Mouse (Mus musculus): ENCODE data around the gene Ccdc58. TPM values are rescaled to one million over a fixed set of nuclear protein-coding genes. Genes with fewer than 3 reads are reported as not detected.

Gene Ccdc58
- total and polyA plus RNA-seq, 3 experiments: 98.3 to 183 TPM; not detected in 1

DNA sequence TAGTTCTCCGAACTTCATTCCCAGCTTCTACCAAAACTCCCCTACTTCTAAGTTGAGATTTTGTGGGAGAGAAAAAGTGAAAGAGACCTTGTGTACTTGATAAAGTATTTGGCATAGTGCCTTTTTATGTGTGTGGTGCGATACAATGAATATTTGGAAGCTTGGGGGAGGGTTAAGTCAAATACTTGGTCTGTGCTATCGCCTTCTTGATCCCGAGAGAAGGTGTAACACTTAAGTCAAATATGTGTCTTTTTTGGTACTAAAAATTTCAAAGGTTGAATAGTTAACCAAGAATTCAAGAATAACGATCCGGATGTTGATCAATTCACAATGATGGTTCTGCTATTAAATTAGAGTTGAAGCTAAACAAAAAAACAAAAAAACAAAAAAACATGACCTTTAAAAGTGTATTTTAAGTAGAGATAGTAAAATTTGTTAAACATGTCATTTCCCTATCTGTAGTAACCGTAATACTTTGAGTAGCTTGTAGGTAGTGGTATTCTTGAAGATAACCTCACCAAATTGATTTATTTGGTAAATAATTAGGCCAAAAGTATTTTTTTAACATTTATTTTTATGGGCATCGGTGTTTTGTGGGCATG lies 1.0 kb downstream of the Ccdc58 start:
- TF ChIP-seq SMC3 (IDR thresholded peaks at IDR 0.05; ENCODE audit: low read depth, low read length) (no peak), SIN3A (IDR thresholded peaks at IDR 0.05; ENCODE audit: low read length) (peak; percentile 3), NELFE (IDR thresholded peaks at IDR 0.05; ENCODE audit: low read depth, low read length) (no peak), MAX (IDR thresholded peaks at IDR 0.05; ENCODE audit: low read length) (no peak), ZNF384 (IDR thresholded peaks at IDR 0.05; ENCODE audit: low read depth, low read length) (no peak), MAZ (IDR thresholded peaks at IDR 0.05; ENCODE audit: low read depth, low read length) (0 out of 2 replicates have a peak, but pooled peaks have one; percentile 8), MEF2A (IDR thresholded peaks at IDR 0.05; ENCODE audit: extremely low read depth, insufficient replicate concordance, low read depth, low read length, poor library complexity, severe bottlenecking) (no peak), BHLHE40 (IDR thresholded peaks at IDR 0.05; ENCODE audit: borderline replicate concordance, low read depth, low read length) (no peak), RAD21 (IDR thresholded peaks at IDR 0.05; ENCODE audit: low read depth, low read length) (no peak), E2F4 (IDR thresholded peaks at IDR 0.05; ENCODE audit: borderline replicate concordance, low read depth, low read length) (no peak), RCOR1 (IDR thresholded peaks at IDR 0.05; ENCODE audit: low read depth, low read length) (peak; percentile 35; the same call in 1 of the 2 replicates), EP300 (IDR thresholded peaks at IDR 0.05; ENCODE audit: low read depth in 1 of 2, low read length in 2 of 2) (0 out of 4 replicates have a peak, but pooled peaks of 1 of the 2 experiments have one; percentile 9), GATA1 (IDR thresholded peaks at IDR 0.05; ENCODE audit: low read depth, low read length) (peak; percentile 42; the same call in 1 of the 2 replicates), MYC (IDR thresholded peaks at IDR 0.05; ENCODE audit: low read depth, low read length) (no peak; the same call in 1 of the 2 replicates), POLR2AphosphoS5 (IDR thresholded peaks at IDR 0.05; ENCODE audit: borderline replicate concordance, low read depth, low read length) (no peak), TBP (IDR thresholded peaks at IDR 0.05; ENCODE audit: low read depth, low read length) (no peak), UBTF (IDR thresholded peaks at IDR 0.05; ENCODE audit: borderline replicate concordance, insufficient read depth, low read depth, low read length) (no peak), ZMIZ1 (IDR thresholded peaks at IDR 0.05; ENCODE audit: low read depth, low read length) (no peak), CHD1 (IDR thresholded peaks at IDR 0.05; ENCODE audit: low read depth, low read length) (peak; percentile 94)
- Histone ChIP-seq H3K27me3 (ENCODE audit: control insufficient read depth in 1 of 2, insufficient read depth in 2 of 2, low read length in 2 of 2) (no peaks in the 10 kb centered on the region), H3K79me2 (ENCODE audit: control insufficient read depth, insufficient read depth, low read length, poor library complexity) (peaks cover 48% of the 10 kb centered on the region), H3K9ac (ENCODE audit: control insufficient read depth, low read depth, low read length, poor library complexity, severe bottlenecking) (peak overlapping the region; percentile 83), H3K9me3 (replicated peaks; ENCODE audit: insufficient read depth, low read length) (no peaks in the 10 kb centered on the region), H3K4me3 (ENCODE audit: control insufficient read depth in 1 of 2, insufficient read depth in 1 of 2, low read depth in 2 of 2, low read length in 2 of 2) (peak overlapping the region; percentile 83 to 94), H3K27ac (ENCODE audit: control insufficient read depth, low read depth, low read length) (peak overlapping the region; percentile 87), H3K4me1 (ENCODE audit: control insufficient read depth in 1 of 2, insufficient read depth in 2 of 2, low read length in 2 of 2) (peaks cover 0 to 27% of the 10 kb centered on the region in 2 experiments), H3K36me3 (ENCODE audit: control insufficient read depth in 1 of 2, insufficient read depth in 2 of 2, low read length in 2 of 2) (peaks cover 0 to 37% of the 10 kb centered on the region in 2 experiments; a peak in 3 of 4 replicates)
- DNase-seq (ENCODE audit: low read depth, low spot score): no peak

DNA sequence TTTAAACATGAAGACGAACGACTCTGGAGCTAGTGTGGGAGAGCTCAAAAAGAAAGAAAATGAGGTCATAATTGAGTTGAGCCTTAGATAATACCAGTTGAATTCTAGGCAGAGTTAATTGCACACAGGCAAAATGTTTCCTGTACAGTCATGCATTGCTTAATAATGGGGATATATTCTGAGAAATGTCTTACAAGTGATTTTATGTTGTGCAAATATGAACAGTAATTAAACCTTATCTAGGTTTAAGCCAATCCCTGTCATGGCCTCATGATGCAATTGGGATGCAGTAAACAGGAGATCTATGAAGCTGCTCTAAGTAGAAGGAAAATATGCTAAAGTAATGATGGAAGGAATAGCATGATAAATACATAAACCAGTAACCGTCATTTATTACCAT lies 3.3 kb downstream of the Ccdc58 start:
- no peaks in the 10 kb centered on the region for H3K9me3 ChIP-seq (replicated peaks; ENCODE audit: insufficient read depth, low read length)
- TF ChIP-seq BHLHE40 (IDR thresholded peaks at IDR 0.05; ENCODE audit: borderline replicate concordance, low read depth, low read length): no peak
- TF ChIP-seq MEF2A (IDR thresholded peaks at IDR 0.05; ENCODE audit: extremely low read depth, insufficient replicate concordance, low read depth, low read length, poor library complexity, severe bottlenecking): no peak
- no peak for TF ChIP-seq POLR2AphosphoS2 (IDR thresholded peaks at IDR 0.05; ENCODE audit: low read length)
- TF ChIP-seq E2F4 (IDR thresholded peaks at IDR 0.05; ENCODE audit: borderline replicate concordance, low read depth, low read length): no peak
- TF ChIP-seq POLR2A (IDR thresholded peaks at IDR 0.05; ENCODE audit: control insufficient read depth in 1 of 2, insufficient read depth in 1 of 2, low read depth in 1 of 2, low read length in 2 of 2, poor library complexity in 1 of 2): no peak
- TF ChIP-seq UBTF (IDR thresholded peaks at IDR 0.05; ENCODE audit: borderline replicate concordance, insufficient read depth, low read depth, low read length): no peak
- TF ChIP-seq JUND (IDR thresholded peaks at IDR 0.05; ENCODE audit: low read depth, low read length): no peak
- no peak for TF ChIP-seq SMC3 (IDR thresholded peaks at IDR 0.05; ENCODE audit: low read depth, low read length)
- TF ChIP-seq ZMIZ1 (IDR thresholded peaks at IDR 0.05; ENCODE audit: low read depth, low read length): no peak
- no peak for TF ChIP-seq NELFE (IDR thresholded peaks at IDR 0.05; ENCODE audit: low read depth, low read length)
- TF ChIP-seq CHD1 (IDR thresholded peaks at IDR 0.05; ENCODE audit: low read depth, low read length): no peak
- no peak for TF ChIP-seq TBP (IDR thresholded peaks at IDR 0.05; ENCODE audit: low read depth, low read length)
- no peak for TF ChIP-seq MYB (IDR thresholded peaks at IDR 0.05; ENCODE audit: low read depth, low read length)
- no peak for TF ChIP-seq ZNF384 (IDR thresholded peaks at IDR 0.05; ENCODE audit: low read depth, low read length)
- TF ChIP-seq TAL1 (IDR thresholded peaks at IDR 0.05; ENCODE audit: low read length): no peak
- no peak for TF ChIP-seq SIN3A (IDR thresholded peaks at IDR 0.05; ENCODE audit: low read length)
- no peak for TF ChIP-seq MAFK (IDR thresholded peaks at IDR 0.05; ENCODE audit: borderline replicate concordance, low read depth, low read length)
- no peak for TF ChIP-seq KAT2A (conservative IDR thresholded peaks at IDR 0.05; ENCODE audit: low read depth, low read length)
- H3K4me3 ChIP-seq (ENCODE audit: control insufficient read depth in 1 of 2, insufficient read depth in 1 of 2, low read depth in 2 of 2, low read length in 2 of 2): no peak overlapping the region
- peaks cover 0 to 6% of the 10 kb centered on the region in 2 experiments; a peak in 3 of 4 replicates for H3K4me1 ChIP-seq (ENCODE audit: control insufficient read depth in 1 of 2, insufficient read depth in 2 of 2, low read length in 2 of 2)
- H3K27ac ChIP-seq (ENCODE audit: control insufficient read depth, low read depth, low read length): no peak overlapping the region
- DNase-seq (ENCODE audit: low read depth, low spot score): no peak
- peaks cover 0 to 15% of the 10 kb centered on the region in 2 experiments for H3K36me3 ChIP-seq (ENCODE audit: control insufficient read depth in 1 of 2, insufficient read depth in 2 of 2, low read length in 2 of 2)
- H3K79me2 ChIP-seq (ENCODE audit: control insufficient read depth, insufficient read depth, low read length, poor library complexity): peaks cover 40% of the 10 kb centered on the region
- no peak overlapping the region for H3K9ac ChIP-seq (ENCODE audit: control insufficient read depth, low read depth, low read length, poor library complexity, severe bottlenecking)
- no peaks in the 10 kb centered on the region for H3K27me3 ChIP-seq (ENCODE audit: control insufficient read depth in 1 of 2, insufficient read depth in 2 of 2, low read length in 2 of 2)

Data from MEL (cell line).